Mouse (Mus musculus): ENCODE results near the gene Gm45015.

DNA sequence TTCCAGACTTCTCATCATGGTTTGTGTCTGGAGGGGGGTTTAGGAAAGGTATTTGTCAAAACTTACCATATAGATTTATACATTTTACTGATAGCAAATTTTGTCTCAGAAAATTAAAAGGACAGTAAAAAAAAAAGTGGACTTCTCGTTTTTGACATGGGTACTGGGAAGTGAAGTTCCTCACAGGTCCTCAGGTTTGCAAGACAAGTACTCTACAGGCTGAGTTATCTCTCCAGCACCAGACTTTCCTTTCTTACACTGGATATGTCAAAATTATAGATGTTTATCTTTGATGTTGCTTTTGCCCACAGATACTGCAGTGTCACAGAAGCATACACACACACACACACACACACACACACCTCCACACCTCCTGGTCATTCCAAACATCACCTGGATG is 4.8 kb upstream of the Gm45015 start:
- TF ChIP-seq CTCF (IDR thresholded peaks at IDR 0.05; ENCODE audit: low read depth) (no peak), EP300 (optimal IDR thresholded peaks at IDR 0.05) (no peak)
